Mouse (Mus musculus): ENCODE data around the gene Tlk2. TPM values are rescaled to one million over a fixed set of nuclear protein-coding genes. Genes with fewer than 3 reads are reported as not detected.
A peak's percentile ranks its signal among the peaks of the same experiment; 100 is the strongest.

The Tlk2 gene
- polyA plus RNA-seq, 1 experiment from 2014 or later, result 18.6 TPM

DNA sequence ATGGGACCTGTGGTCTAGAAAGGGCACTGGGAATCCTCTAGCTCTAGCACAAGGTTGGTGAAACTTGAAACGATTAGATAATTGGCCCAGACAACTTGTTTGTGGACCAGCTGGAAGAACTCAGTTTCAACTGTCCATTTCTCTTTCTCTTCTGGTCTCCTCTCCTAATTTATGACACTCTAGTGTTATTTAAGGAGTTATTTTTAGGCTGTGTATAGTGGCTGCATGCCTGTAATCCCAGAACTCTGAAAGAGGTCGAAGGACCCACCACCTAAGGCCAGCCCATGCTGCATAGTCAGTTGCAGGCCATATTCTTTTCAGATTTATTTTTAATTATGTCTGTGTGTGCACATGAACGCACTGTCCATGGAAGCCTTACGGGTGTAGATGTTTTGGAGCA is 916 bp downstream of the Tlk2 start:
- Histone ChIP-seq H3K27ac (replicated peaks) (no peak overlapping the region), H3K9me3 (no peaks in the 10 kb centered on the region), H3K4me3 (peak overlapping the region; percentile 91), H3K36me3 (peaks cover 4% of the 10 kb centered on the region), H3K4me2 (replicated peaks) (peak overlapping the region; percentile 76), H3K9ac (replicated peaks) (no peak overlapping the region), H3K4me1 (peaks cover 35% of the 10 kb centered on the region), H3K27me3 (no peaks in the 10 kb centered on the region)
- 90% methylated on average over 4 of the region's 4 CpGs for WGBS
- no peak for ATAC-seq (replicated peaks)

DNA sequence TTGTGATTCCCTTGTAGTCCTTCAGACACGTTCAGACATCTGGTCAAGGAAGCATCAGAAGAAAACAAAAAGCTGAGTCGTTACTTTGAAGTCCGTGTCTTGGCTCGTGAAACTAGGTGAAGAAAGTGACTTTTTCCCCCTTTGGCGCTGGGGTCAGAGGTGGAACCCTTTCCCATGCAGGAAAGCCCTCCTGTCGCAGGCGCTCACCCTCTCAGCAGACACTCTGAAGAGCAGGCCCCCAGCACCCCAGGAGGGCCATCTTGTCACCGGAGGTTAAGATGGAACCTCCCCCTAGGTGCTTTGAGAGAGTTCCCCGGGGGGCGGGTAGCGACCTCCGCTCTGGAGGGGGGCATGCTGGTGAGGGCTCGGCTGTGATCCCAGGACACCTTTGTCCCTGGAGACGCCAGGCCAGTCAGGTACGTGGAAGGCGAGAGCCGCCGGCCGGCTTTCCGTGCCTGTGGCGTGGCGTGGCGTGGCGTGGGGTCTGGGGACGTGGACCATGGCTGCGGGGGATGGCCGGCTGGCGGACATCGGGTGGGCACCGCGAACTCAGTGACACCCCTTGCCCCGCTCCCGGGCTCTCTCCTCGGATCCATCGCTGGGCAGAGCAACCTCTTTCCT is 2.0 kb downstream of the Tlk2 start:
- Histone ChIP-seq H3K4me2 (replicated peaks) (peak overlapping the region; percentile 76), H3K9me3 (no peaks in the 10 kb centered on the region), H3K9ac (replicated peaks) (peak overlapping the region; percentile 95), H3K4me3 (peak overlapping the region; percentile 91), H3K27me3 (no peaks in the 10 kb centered on the region), H3K27ac (replicated peaks) (peak overlapping the region; percentile 93), H3K4me1 (peaks cover 35% of the 10 kb centered on the region), H3K36me3 (peaks cover 11% of the 10 kb centered on the region)
- under 1% methylated on average over 35 of the region's 35 CpGs for WGBS
- ATAC-seq (replicated peaks), result no peak; the same call in 1 of the 2 replicates

DNA sequence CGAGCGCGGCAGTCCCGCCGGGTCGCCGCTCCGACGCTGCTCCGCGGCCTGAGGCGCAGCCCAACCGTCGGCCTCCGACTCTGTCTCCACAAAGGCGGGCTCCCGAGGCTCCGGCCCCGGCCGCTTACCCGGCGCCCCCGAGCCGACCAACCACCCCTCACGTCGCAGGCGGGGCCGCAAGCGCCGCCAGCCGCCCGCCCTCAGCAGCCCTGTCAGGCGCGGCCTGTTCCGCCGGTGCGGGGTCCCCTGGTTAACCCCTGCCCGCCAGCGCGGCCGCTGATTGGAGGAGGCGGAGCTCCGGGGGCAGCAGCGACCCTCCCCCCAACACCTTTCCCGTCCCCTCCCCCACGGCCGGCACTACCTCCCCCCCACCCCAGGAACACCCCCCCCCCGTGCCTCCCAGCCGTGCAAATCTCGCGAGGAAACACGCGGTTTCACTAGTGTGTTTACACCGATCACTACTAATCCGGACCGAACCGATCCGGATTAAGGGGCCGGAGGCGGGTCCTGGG is 2.6 kb downstream of the Tlk2 start:
- no peaks in the 10 kb centered on the region for H3K9me3 ChIP-seq
- H3K36me3 ChIP-seq, result peaks cover 15% of the 10 kb centered on the region
- peak overlapping the region; percentile 93 for H3K27ac ChIP-seq (replicated peaks)
- H3K27me3 ChIP-seq, result no peaks in the 10 kb centered on the region
- H3K4me2 ChIP-seq (replicated peaks), result peak overlapping the region; percentile 76
- WGBS, result under 1% methylated on average over 48 of the region's 60 CpGs
- peaks cover 35% of the 10 kb centered on the region for H3K4me1 ChIP-seq
- ATAC-seq (replicated peaks), result peak; percentile 97
- H3K9ac ChIP-seq (replicated peaks), result peak overlapping the region; percentile 95
- peak overlapping the region; percentile 91 for H3K4me3 ChIP-seq

DNA sequence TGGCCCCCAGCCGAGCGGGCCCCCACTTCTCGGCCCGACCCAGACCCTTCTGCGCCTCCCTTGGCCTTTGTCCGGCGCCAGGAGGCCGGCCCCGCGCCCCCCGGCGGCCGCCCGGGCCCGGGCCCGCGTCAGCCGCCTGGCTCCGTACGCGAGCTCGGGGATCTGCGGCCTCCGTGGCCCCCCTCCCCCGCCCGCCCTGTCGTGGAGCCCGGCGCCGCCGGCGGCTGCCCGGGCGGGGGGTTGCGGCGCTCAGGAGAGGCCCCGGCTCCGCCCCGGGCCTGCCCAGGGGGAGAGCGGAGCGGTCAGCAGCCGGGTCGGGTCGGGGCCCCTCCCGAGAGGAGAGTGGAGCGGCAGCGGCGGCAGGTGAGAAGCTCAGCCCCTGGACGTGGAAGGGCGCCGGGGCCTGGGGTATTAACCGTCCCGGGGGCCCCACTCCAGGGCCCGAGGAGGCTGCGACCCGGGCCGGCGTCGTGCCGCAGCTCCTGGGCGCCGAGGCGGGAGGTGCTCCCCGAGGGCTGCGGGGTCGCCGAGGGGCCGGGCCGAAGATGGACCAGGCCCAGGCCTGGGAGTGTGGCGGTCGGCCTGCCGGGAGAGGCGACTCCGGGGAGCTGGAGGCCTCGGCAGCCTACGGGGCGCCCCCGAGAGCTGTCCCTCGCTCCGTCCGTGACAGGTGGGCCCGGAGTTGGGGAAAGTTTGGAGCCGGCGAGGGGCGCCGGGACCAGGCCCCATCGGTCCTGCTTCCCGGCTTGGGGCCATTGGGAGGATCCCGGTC is 3.3 kb downstream of the Tlk2 start:
- 3% methylated on average over 87 of the region's 89 CpGs for WGBS
- peaks cover 36% of the 10 kb centered on the region for H3K4me1 ChIP-seq
- peak overlapping the region; percentile 93 for H3K27ac ChIP-seq (replicated peaks)
- H3K9me3 ChIP-seq, result no peaks in the 10 kb centered on the region
- H3K4me3 ChIP-seq, result peak overlapping the region; percentile 91
- H3K4me2 ChIP-seq (replicated peaks), result peak overlapping the region; percentile 76
- H3K36me3 ChIP-seq, result peaks cover 15% of the 10 kb centered on the region
- ATAC-seq (replicated peaks), result peak; percentile 76
- H3K9ac ChIP-seq (replicated peaks), result peak overlapping the region; percentile 95
- H3K27me3 ChIP-seq, result no peaks in the 10 kb centered on the region

DNA sequence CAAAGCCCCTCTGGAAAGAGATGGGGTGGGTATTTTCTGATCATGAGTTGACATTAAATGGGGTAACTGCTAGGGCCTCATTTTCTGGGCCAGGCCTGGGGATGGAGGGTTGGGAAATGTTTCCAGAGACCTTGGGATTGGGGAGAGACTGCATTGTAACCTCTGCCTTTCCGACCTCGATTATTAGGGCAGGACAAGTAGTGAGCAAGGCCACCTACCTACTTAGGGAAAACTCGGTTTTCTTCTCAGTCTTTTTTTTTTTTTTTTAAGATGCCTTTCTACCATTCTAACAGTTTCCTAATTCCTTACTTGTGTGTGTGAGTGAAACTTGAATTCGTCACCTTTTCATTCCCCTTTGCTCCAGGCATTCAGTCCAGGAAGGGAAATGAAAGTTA is 3.9 kb downstream of the Tlk2 start:
- no peak for ATAC-seq (replicated peaks)
- H3K4me1 ChIP-seq, result peaks cover 36% of the 10 kb centered on the region
- peak overlapping the region; percentile 95 for H3K9ac ChIP-seq (replicated peaks)
- H3K4me3 ChIP-seq, result peak overlapping the region; percentile 91
- H3K4me2 ChIP-seq (replicated peaks), result peak overlapping the region; percentile 76
- H3K9me3 ChIP-seq, result no peaks in the 10 kb centered on the region
- H3K27me3 ChIP-seq, result no peaks in the 10 kb centered on the region
- 5% methylated on average over 4 of the region's 4 CpGs for WGBS
- peak overlapping the region; percentile 93 for H3K27ac ChIP-seq (replicated peaks)
- H3K36me3 ChIP-seq, result peaks cover 15% of the 10 kb centered on the region

DNA sequence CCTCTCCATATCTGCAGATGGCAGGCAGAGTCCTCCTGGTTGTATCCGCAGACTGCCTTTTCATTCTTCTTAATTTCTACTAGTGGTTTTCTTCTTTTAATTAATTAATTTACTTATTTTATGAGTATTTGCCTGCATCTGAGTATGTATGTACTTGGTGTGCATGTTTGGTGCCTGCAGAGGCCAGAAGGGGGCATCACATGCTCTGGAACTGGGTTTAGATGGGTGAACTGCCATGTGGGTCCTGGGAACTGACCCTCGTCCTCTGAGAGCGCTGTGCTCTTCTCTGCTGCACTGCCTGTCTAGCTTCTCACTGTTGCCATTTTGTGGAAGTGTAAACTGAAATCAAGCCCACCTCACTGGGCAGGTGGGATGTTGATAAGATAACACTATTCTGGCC is 6.1 kb downstream of the Tlk2 start:
- no peaks in the 10 kb centered on the region for H3K9me3 ChIP-seq
- no peak for ATAC-seq (replicated peaks)
- H3K4me2 ChIP-seq (replicated peaks), result no peak overlapping the region
- no peak overlapping the region for H3K27ac ChIP-seq (replicated peaks)
- no peak overlapping the region for H3K9ac ChIP-seq (replicated peaks)
- H3K4me3 ChIP-seq, result no peak overlapping the region
- no peaks in the 10 kb centered on the region for H3K27me3 ChIP-seq
- H3K36me3 ChIP-seq, result peaks cover 15% of the 10 kb centered on the region
- 94% methylated on average over 3 of the region's 3 CpGs for WGBS
- H3K4me1 ChIP-seq, result peaks cover 22% of the 10 kb centered on the region

DNA sequence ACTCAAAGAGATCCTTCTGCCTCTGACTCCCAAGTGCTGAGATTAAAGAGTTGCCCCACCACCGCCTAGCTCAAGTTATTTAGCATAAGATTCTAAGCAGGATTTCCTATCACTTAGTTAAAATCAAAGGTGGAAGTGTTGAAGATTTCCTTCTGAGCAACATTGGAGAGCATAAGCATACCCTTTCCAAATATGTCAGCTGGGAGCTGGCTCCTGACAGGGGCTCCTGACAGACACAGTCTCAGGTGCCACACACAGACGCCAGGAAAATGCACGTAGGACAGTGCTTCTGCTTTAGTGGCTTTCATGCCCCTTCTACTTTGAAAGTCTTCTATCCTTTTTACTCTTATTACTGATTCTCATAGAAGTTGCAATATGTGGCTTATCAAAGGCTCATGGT is 13.6 kb downstream of the Tlk2 start:
- H3K27me3 ChIP-seq, result no peaks in the 10 kb centered on the region

DNA sequence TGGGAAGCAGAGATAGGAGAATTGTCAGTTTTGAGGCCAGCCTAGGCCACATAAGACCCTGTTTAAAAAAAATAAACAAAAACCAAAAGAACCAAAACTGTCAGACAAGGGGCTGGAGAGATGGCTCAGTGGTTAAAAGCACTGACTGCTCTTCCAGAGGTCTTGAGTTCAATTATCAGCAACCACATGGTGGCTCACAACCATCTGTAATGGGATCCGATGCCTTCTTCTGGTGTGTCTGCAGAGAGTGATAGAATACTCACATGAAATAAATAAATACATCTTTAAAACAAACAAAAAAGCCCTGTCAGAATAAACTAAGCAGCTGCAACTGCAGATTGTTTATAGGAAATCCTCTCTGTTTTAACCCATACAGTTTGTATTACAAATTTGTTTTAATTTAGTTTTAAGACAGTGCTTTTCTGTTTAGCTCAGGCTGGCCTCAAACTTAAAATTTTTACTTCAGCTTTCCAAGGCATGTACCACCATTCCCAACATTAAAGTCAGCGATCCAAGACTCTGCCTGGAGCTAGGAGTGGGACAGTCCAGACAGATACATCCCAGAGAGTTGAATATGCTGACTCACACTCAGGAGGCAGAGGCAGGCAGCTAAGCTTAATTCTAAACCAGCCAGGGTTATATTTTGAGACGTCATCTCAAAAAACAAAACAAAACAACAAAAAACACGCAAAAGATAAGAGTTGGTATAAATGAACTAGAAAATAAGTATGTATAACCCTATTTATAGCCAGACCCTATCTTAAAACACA is 18.5 kb downstream of the Tlk2 start:
- no peak overlapping the region for H3K9ac ChIP-seq (replicated peaks)
- no peaks in the 10 kb centered on the region for H3K4me1 ChIP-seq
- H3K9me3 ChIP-seq, result no peaks in the 10 kb centered on the region
- H3K27ac ChIP-seq (replicated peaks), result no peak overlapping the region
- H3K4me2 ChIP-seq (replicated peaks), result no peak overlapping the region
- WGBS, result 92% methylated on average over 4 of the region's 4 CpGs
- H3K27me3 ChIP-seq, result no peaks in the 10 kb centered on the region
- no peak overlapping the region for H3K4me3 ChIP-seq
- no peak for ATAC-seq (replicated peaks)
- no peaks in the 10 kb centered on the region for H3K36me3 ChIP-seq

More for the DNA sequence above, 13.6 kb downstream of the Tlk2 start:
- H3K4me1 ChIP-seq, result no peaks in the 10 kb centered on the region
- H3K9me3 ChIP-seq, result no peaks in the 10 kb centered on the region
- H3K9ac ChIP-seq (replicated peaks), result no peak overlapping the region
- no peak overlapping the region for H3K4me3 ChIP-seq
- WGBS, result 97% methylated on average over 3 of the region's 3 CpGs
- H3K4me2 ChIP-seq (replicated peaks), result no peak overlapping the region
- no peak for ATAC-seq (replicated peaks)
- no peak overlapping the region for H3K27ac ChIP-seq (replicated peaks)
- no peaks in the 10 kb centered on the region for H3K36me3 ChIP-seq

DNA sequence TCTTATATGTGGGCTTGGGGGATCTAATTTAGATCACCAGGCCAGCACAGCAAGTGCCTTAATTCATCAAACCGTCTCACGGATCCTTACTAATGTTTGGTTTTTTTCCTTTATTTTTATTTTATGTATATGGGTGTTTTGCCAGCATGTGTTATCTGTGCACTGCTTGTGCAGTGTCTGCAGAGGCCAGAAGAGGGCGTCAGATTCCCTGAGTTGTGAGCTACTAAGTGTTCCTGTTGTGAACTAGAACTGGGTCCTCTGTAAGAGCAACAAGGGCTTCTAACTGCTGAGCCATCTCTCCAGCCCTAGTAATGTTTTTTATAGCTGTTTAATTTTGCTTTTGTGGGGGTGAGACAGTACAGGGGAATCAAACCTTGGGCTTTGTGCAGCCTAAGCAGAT is 23.8 kb downstream of the Tlk2 start:
- Histone ChIP-seq H3K27me3 (no peaks in the 10 kb centered on the region), H3K4me3 (no peak overlapping the region), H3K36me3 (no peaks in the 10 kb centered on the region), H3K4me2 (replicated peaks) (no peak overlapping the region), H3K9ac (replicated peaks) (no peak overlapping the region), H3K9me3 (no peaks in the 10 kb centered on the region), H3K4me1 (peaks cover 8% of the 10 kb centered on the region; the same call in 1 of the 2 replicates), H3K27ac (replicated peaks) (no peak overlapping the region)
- ATAC-seq (replicated peaks), result no peak
- 54% methylated on average over 3 of the region's 3 CpGs for WGBS

DNA sequence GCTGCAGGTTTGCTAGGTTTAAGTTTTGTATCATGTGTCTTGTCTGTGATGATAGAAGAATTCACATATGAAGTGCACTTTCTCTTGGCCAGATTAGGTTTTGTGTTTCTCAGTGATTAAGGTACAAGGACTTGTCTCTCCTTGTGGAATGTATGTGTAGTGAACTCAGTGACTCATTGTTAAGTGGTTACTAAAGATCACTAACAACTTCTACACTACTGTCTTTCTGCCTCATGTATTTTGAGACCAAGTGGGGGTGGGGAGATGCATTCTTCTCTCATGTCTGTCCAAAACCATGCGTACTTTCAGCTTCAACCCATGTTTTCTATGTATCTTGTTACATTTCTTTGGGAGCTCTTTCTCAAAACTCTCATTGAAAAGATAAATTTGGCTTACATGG is 31.4 kb downstream of the Tlk2 start:
- no peak for ATAC-seq (replicated peaks)
- peaks cover 14% of the 10 kb centered on the region for H3K36me3 ChIP-seq
- no peaks in the 10 kb centered on the region for H3K27me3 ChIP-seq
- H3K9ac ChIP-seq (replicated peaks), result no peak overlapping the region
- H3K27ac ChIP-seq (replicated peaks), result no peak overlapping the region
- H3K4me2 ChIP-seq (replicated peaks), result no peak overlapping the region
- WGBS, result 84% methylated on average over 1 of the region's 1 CpGs
- no peak overlapping the region for H3K4me3 ChIP-seq
- no peaks in the 10 kb centered on the region for H3K9me3 ChIP-seq
- H3K4me1 ChIP-seq, result peaks cover 3% of the 10 kb centered on the region; the same call in 1 of the 2 replicates

DNA sequence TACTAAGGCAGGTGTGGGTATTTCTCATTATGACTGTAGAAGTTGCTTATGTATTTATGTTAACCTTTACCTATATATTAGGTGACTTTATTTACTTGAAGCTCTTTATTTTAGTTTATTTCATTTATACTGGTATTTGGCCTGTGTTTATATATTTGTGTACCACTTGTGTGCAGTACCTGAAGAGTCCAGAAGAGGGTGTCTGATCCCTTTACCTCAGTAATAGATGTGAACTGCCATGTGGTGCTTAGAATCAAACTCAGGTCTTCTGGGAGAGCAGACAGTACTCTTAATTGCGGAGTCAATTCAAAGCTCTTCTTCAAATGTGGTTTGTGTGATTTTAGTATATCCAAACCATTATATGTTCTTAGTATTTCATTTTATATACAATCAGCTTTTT is 35.6 kb downstream of the Tlk2 start:
- H3K4me3 ChIP-seq, result no peak overlapping the region
- no peak for ATAC-seq (replicated peaks)
- no peak overlapping the region for H3K27ac ChIP-seq (replicated peaks)
- 97% methylated on average over 1 of the region's 1 CpGs for WGBS
- H3K27me3 ChIP-seq, result no peaks in the 10 kb centered on the region
- no peak overlapping the region for H3K9ac ChIP-seq (replicated peaks)
- H3K36me3 ChIP-seq, result peaks cover 14% of the 10 kb centered on the region
- H3K4me1 ChIP-seq, result peaks cover 3% of the 10 kb centered on the region; the same call in 1 of the 2 replicates
- H3K9me3 ChIP-seq, result no peaks in the 10 kb centered on the region
- H3K4me2 ChIP-seq (replicated peaks), result no peak overlapping the region

DNA sequence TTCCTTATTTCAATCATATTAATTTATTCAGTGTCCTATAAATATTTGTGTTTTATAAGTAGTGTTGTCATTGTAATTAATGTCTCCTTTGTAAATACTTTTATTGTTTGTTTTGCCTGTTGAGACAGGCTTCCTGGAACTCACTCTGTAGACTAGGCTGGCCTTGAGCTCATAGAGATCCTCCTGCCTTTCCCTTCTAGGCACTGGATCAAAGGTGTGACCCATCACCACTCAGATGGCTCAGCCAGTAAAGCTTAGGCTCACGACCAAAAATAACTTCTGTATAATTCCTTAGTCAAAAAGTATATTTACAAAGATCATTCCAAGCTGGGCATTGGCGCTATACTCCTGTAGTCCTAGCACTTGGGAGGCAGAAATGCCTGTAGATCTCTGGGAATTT is 39.2 kb downstream of the Tlk2 start:
- no peak for ATAC-seq (replicated peaks)
- Histone ChIP-seq H3K9ac (replicated peaks) (no peak overlapping the region), H3K9me3 (no peaks in the 10 kb centered on the region), H3K4me3 (no peak overlapping the region), H3K4me1 (no peaks in the 10 kb centered on the region), H3K27me3 (no peaks in the 10 kb centered on the region), H3K4me2 (replicated peaks) (no peak overlapping the region), H3K27ac (replicated peaks) (no peak overlapping the region), H3K36me3 (peaks cover 23% of the 10 kb centered on the region)
- 93% methylated on average over 2 of the region's 2 CpGs for WGBS

Data from forebrain, embryonic 15.5 days (tissue).